Mouse (Mus musculus): ENCODE results near the gene Adh6b. TPM values are rescaled to one million over a fixed set of nuclear protein-coding genes. Genes with fewer than 3 reads are reported as not detected.

Gene Adh6b
- polyA plus RNA-seq, 1 experiment from 2014 or later, result 0.17 TPM

Other genes starting within 250 kb of the Adh6b start
- 7.0 and 7.5 TPM in 2 replicates for gene Trmt10a, start 198.3 kb upstream of the Adh6b start, polyA plus RNA-seq (2015; fragmentation: Nextera tagmentation; extraction: Ambion mirVana)
- 8.6 and 8.7 TPM in 2 replicates for gene Mttp, start 196.8 kb upstream of the Adh6b start, polyA plus RNA-seq (2015; fragmentation: Nextera tagmentation; extraction: Ambion mirVana)
- gene 4930579F01Rik, start 147.9 kb upstream of the Adh6b start, polyA plus RNA-seq (2015; fragmentation: Nextera tagmentation; extraction: Ambion mirVana), result not detected in 2 replicates
- gene Adh7, start 124.0 kb upstream of the Adh6b start, polyA plus RNA-seq (2015; fragmentation: Nextera tagmentation; extraction: Ambion mirVana), result 0.15 and 1.1 TPM in 2 replicates
- gene Adh1, start 80.8 kb upstream of the Adh6b start, polyA plus RNA-seq (2015; fragmentation: Nextera tagmentation; extraction: Ambion mirVana), result 0.56 and 0.57 TPM in 2 replicates
- not detected in 2 replicates for gene Adh6a, start 28.5 kb upstream of the Adh6b start, polyA plus RNA-seq (2015; fragmentation: Nextera tagmentation; extraction: Ambion mirVana)
- not detected in 2 replicates for gene Adh4, start 73.7 kb downstream of the Adh6b start, polyA plus RNA-seq (2015; fragmentation: Nextera tagmentation; extraction: Ambion mirVana)
- 257 and 268 TPM in 2 replicates for gene Adh5, start 101.3 kb downstream of the Adh6b start, polyA plus RNA-seq (2015; fragmentation: Nextera tagmentation; extraction: Ambion mirVana)
- gene Metap1, start 147.7 kb downstream of the Adh6b start, polyA plus RNA-seq (2015; fragmentation: Nextera tagmentation; extraction: Ambion mirVana), result 43.3 and 44.8 TPM in 2 replicates
- 360 and 371 TPM in 2 replicates for gene Eif4e, start 184.4 kb downstream of the Adh6b start, polyA plus RNA-seq (2015; fragmentation: Nextera tagmentation; extraction: Ambion mirVana)